Mouse (Mus musculus) T-helper 1 cell (primary cell): ENCODE measurements around the gene Ddx25.

Experiments used
- in situ Hi-C: fragments of 300-600 bp; cut with MboI, MseI; formaldehyde crosslinking; loops from one replicate; pipeline ENCODE4 v1.15.1; 2025; ENCODE audit warnings: high pct_unique_total_duplicates

Gene Ddx25

GRCm38 (mm10) chr9:35558257-35559008, at the start of gene Ddx25, which contains the start of gene Pus3:
Ddx25 (minus strand) TSS chr9:35558528.
Pus3 (plus strand) TSS chr9:35558595.
- in situ Hi-C loops, result no loop called here

GRCm38 (mm10) chr9:35607647-35608405, 49.5 kb upstream of the Ddx25 start:
- in situ Hi-C loops, result loop anchor here (10.0 kb wide), 1 partner anchor 1497 kb away; no protein-coding TSS in a partner anchor

- in situ Hi-C loops, result loop anchor here (25.0 kb wide), 1 partner anchor 1119 kb away; no protein-coding TSS in a partner anchor
Observed at GRCm38 (mm10) chr9:35592903-35593302, 34.6 kb upstream of the Ddx25 start.

- in situ Hi-C loops, result loop anchor here (25.0 kb wide), 1 partner anchor 1125 kb away; no protein-coding TSS in a partner anchor
Observed at GRCm38 (mm10) chr9:35587674-35588073, 29.3 kb upstream of the Ddx25 start.

GRCm38 (mm10) chr9:35574416-35574815, 16.1 kb upstream of the Ddx25 start:
- in situ Hi-C loops, result no loop called here

GRCm38 (mm10) chr9:35570663-35571062, 12.3 kb upstream of the Ddx25 start:
- in situ Hi-C loops, result no loop called here

- in situ Hi-C loops, result no loop called here
Observed at GRCm38 (mm10) chr9:35569571-35570534, 11.5 kb upstream of the Ddx25 start, which contains the start of the genes Pate2 and Hyls1. Pate2 (plus strand) TSS chr9:35570284. Hyls1 (minus strand) TSS chr9:35570398.

- in situ Hi-C loops, result no loop called here
Observed at GRCm38 (mm10) chr9:35567995-35568394, 9.7 kb upstream of the Ddx25 start.

GRCm38 (mm10) chr9:35564536-35565240, 6.4 kb upstream of the Ddx25 start:
- in situ Hi-C loops, result no loop called here

GRCm38 (mm10) chr9:35561583-35561982, 3.3 kb upstream of the Ddx25 start:
- in situ Hi-C loops, result no loop called here

- in situ Hi-C loops, result no loop called here
Observed at GRCm38 (mm10) chr9:35561076-35561475, 2.7 kb upstream of the Ddx25 start.

GRCm38 (mm10) chr9:35559009-35559890, 922 bp upstream of the Ddx25 start:
- in situ Hi-C loops, result no loop called here

GRCm38 (mm10) chr9:35556494-35557102, 1.7 kb downstream of the Ddx25 start:
- in situ Hi-C loops, result no loop called here

- in situ Hi-C loops, result no loop called here
Observed at GRCm38 (mm10) chr9:35548455-35548854, 9.9 kb downstream of the Ddx25 start.

GRCm38 (mm10) chr9:35546745-35547144, 11.6 kb downstream of the Ddx25 start:
- in situ Hi-C loops, result no loop called here

GRCm38 (mm10) chr9:35545704-35546103, 12.6 kb downstream of the Ddx25 start:
- in situ Hi-C loops, result no loop called here

GRCm38 (mm10) chr9:35544666-35545065, 13.7 kb downstream of the Ddx25 start:
- in situ Hi-C loops, result no loop called here

- in situ Hi-C loops, result no loop called here
Observed at GRCm38 (mm10) chr9:35543099-35543860, 15.0 kb downstream of the Ddx25 start.
